Mouse (Mus musculus) midbrain, embryonic 12.5 days (tissue): ENCODE data around the gene Il3. TPM values are rescaled to one million over a fixed set of nuclear protein-coding genes. Genes with fewer than 3 reads are reported as not detected.

Experiments
- ATAC-seq: fragments of 200-750 bp; cut with Nextera tagmentation; 2 replicates; pipeline ENCODE4 v1.8.0; 2017; ENCODE audit warnings: low read depth, moderate TSS enrichment, moderate library complexity; ENCODE audit not compliant: low FRiP score
- H3K27ac ChIP-seq: fragments of 300-500 bp; sonication (generic); replicated peaks from 2 replicates; pipeline ENCODE4 v1.5.1; 2016; ENCODE audit warnings: mild to moderate bottlenecking
- H3K27me3 ChIP-seq: fragments of 300-500 bp; sonication (generic); 2 replicates; pipeline ENCODE4 v1.6.1; 2016; ENCODE audit warnings: mild to moderate bottlenecking
- H3K36me3 ChIP-seq: fragments of 300-500 bp; sonication (generic); 2 replicates; pipeline ENCODE4 v1.6.1; 2016
- H3K4me1 ChIP-seq: fragments of 300-500 bp; sonication (generic); 2 replicates; pipeline ENCODE4 v1.6.1; 2016
- H3K4me2 ChIP-seq: fragments of 300-500 bp; sonication (generic); replicated peaks from 2 replicates; pipeline ENCODE4 v1.6.1; 2016; ENCODE audit warnings: mild to moderate bottlenecking, moderate library complexity
- H3K4me3 ChIP-seq: fragments of 300-500 bp; sonication (generic); 2 replicates; pipeline ENCODE4 v1.5.1; 2016; ENCODE audit warnings: mild to moderate bottlenecking
- H3K9ac ChIP-seq: fragments of 300-500 bp; sonication (generic); replicated peaks from 2 replicates; pipeline ENCODE4 v1.6.1; 2016; ENCODE audit warnings: mild to moderate bottlenecking, moderate library complexity
- H3K9me3 ChIP-seq: fragments of 300-500 bp; sonication (generic); 2 replicates; pipeline ENCODE4 v1.6.1; 2016; ENCODE audit warnings: mild to moderate bottlenecking
- WGBS: fragments of 180-500 bp; shearing (Covaris S2); methylation state at CpG from one replicate; pipeline ENCODE4 v1.1.7; 2016; 5-methylcytosine and 5-hydroxymethylcytosine counted together
- polyA plus RNA-seq: library from polyadenylated mRNA; unstranded; fragments of >200 nt; fragmentation: Nextera tagmentation; extraction: Ambion mirVana; gene quantifications from 2 replicates; pipeline ENCODE4 v1.2.1, GENCODE M21; 2016

Il3 gene
- polyA plus RNA-seq, 1 experiment from 2014 or later = not detected

DNA sequence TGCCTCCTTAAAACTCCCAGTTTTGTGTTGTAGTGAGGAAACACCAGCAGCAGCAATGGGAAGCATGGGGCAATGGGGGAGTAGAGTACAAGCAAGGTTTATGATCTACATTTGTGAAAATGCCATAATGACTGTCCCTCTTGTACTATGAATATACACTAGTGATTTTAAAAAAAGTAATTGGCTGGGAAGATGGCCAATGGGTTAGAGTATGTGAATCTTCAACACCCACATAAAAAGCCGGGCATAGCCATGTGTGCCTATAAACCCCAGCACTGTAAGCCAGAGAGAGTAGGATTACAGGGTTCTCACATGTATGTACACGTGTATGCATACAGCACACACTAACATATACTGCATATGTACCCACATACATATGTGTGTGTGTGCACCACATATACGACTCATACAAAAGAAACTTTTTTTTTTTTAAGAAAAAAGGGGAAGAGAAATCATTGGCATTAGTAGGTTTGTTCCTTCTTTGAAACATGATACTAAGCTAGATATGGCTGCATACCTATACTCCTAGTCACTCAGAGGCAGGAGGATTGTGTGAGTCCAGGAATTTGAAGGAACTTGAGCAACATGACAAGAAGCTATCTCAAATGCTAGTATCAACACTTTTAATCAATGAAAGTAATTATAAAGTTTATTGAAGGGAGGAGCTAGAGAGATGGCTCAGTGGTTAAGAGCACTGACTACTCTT is 2.3 kb upstream of the Il3 start:
- 81% methylated on average over 3 of the region's 3 CpGs for WGBS
- Histone ChIP-seq H3K27ac (no peak overlapping the region), H3K9ac (no peak overlapping the region), H3K9me3 (no peaks in the 10 kb centered on the region), H3K4me2 (no peak overlapping the region), H3K4me1 (no peaks in the 10 kb centered on the region), H3K36me3 (no peaks in the 10 kb centered on the region), H3K4me3 (no peak overlapping the region), H3K27me3 (no peaks in the 10 kb centered on the region)
- no peak for ATAC-seq

GRCm38 (mm10) chr11:54264542-54264941 is 2.5 kb downstream of the Il3 start:
- Histone ChIP-seq H3K4me3 (no peak overlapping the region), H3K36me3 (no peaks in the 10 kb centered on the region), H3K9me3 (no peaks in the 10 kb centered on the region), H3K4me2 (no peak overlapping the region), H3K27ac (no peak overlapping the region), H3K27me3 (no peaks in the 10 kb centered on the region), H3K9ac (no peak overlapping the region), H3K4me1 (no peaks in the 10 kb centered on the region)
- WGBS = 57% methylated on average over 2 of the region's 2 CpGs
- no peak for ATAC-seq

DNA sequence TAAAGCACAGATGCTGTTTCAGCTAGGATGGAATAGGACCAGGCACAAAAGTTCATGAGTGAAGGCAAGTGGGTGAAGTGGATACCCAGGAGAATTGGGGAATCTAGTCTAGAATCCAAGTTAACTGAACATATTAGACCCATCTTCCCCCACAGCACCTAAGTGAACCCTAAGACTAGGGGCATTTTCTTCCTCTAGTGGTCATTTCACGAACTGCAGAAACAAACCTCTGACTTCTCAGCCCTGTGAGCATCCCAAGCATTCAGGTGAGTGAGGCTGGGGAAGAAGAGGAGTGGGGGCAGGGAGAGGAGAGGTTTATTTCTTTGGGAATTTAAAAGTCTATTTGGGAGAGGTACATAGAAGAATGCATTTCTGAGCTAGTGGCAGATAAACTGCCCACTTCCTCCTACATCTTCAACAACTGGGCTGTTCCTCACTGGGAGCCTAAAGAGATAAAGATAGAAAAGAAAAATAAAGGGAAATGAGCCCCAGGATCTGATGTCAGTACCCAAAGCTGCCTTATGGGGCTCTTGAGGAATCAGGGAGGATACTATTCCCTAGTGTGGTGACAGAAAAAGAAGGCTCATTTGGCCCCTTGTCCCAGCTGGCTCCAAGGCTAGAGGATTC is 3.6 kb downstream of the Il3 start:
- H3K36me3 ChIP-seq = no peaks in the 10 kb centered on the region
- no peak overlapping the region for H3K27ac ChIP-seq
- no peaks in the 10 kb centered on the region for H3K9me3 ChIP-seq
- H3K27me3 ChIP-seq = no peaks in the 10 kb centered on the region
- no peaks in the 10 kb centered on the region for H3K4me1 ChIP-seq
- no peak overlapping the region for H3K4me3 ChIP-seq
- no peak for ATAC-seq
- 9% methylated on average over 1 of the region's 1 CpGs for WGBS
- no peak overlapping the region for H3K9ac ChIP-seq
- H3K4me2 ChIP-seq = no peak overlapping the region

GRCm38 (mm10) chr11:54256624-54257376 is 10.3 kb downstream of the Il3 start:
- H3K9ac ChIP-seq = no peak overlapping the region
- ATAC-seq = peak; percentile 81
- H3K36me3 ChIP-seq = no peaks in the 10 kb centered on the region
- no peaks in the 10 kb centered on the region for H3K9me3 ChIP-seq
- H3K4me3 ChIP-seq = no peak overlapping the region
- H3K4me2 ChIP-seq = no peak overlapping the region
- H3K27ac ChIP-seq = peak overlapping the region; percentile 30; the same call in 1 of the 2 replicates
- peaks cover 3% of the 10 kb centered on the region; the same call in 1 of the 2 replicates for H3K4me1 ChIP-seq
- 30% methylated on average over 3 of the region's 3 CpGs for WGBS
- H3K27me3 ChIP-seq = peaks cover 9% of the 10 kb centered on the region; the same call in 1 of the 2 replicates

DNA sequence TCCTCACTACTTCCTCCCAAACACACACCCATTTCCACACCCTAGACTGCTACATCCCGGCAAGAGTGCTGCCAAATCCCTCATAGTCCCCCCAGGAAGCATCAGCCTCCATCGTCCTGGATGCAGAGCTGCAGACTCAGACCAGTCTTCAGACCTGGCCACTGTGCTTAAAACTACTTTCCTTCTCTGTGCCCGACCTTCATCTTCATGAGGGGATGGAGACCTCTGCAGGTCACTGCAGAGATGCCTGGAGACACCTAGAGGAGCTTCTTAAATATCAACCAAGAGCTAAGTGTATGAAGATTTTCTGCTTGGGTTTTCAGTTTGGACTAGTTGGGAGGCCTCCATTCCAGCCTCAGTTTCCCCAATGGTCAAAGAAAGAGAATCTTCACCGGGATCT is 13.0 kb downstream of the Il3 start:
- H3K9ac ChIP-seq = no peak overlapping the region
- H3K36me3 ChIP-seq = no peaks in the 10 kb centered on the region
- H3K4me2 ChIP-seq = no peak overlapping the region
- H3K4me1 ChIP-seq = peaks cover 3% of the 10 kb centered on the region; the same call in 1 of the 2 replicates
- ATAC-seq = no peak
- H3K27ac ChIP-seq = no peak overlapping the region
- no peak overlapping the region for H3K4me3 ChIP-seq
- H3K9me3 ChIP-seq = no peaks in the 10 kb centered on the region
- WGBS = 62% methylated on average over 4 of the region's 4 CpGs
- H3K27me3 ChIP-seq = peaks cover 9% of the 10 kb centered on the region; the same call in 1 of the 2 replicates

GRCm38 (mm10) chr11:54250575-54250974 is 16.5 kb downstream of the Il3 start:
- 89% methylated on average over 11 of the region's 11 CpGs for WGBS

DNA sequence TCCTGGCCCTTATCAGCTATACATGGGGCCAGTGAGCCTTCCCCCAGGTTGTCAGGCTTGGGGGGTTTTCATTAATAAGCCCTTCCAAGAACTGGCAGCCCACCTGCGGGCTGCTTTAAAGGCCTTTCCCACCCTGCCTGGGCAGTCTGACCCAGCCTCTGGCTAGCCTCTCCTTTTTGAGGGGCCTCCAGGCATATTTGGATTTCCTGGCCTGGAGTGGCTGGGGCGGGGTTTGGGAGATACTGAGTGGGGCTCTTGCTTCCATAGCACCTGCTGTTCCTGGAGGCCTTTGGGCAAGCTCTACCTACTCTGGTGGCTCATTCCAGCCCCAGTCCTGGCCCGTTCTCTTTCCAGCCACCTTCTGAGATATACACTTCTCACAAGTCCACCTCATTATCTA is 17.3 kb downstream of the Il3 start:
- Histone ChIP-seq H3K4me3 (no peak overlapping the region), H3K9me3 (no peaks in the 10 kb centered on the region), H3K27ac (no peak overlapping the region), H3K4me1 (no peaks in the 10 kb centered on the region), H3K36me3 (no peaks in the 10 kb centered on the region), H3K27me3 (no peaks in the 10 kb centered on the region), H3K9ac (no peak overlapping the region), H3K4me2 (no peak overlapping the region)
- 83% methylated on average over 3 of the region's 3 CpGs for WGBS
- ATAC-seq = no peak

More at GRCm38 (mm10) chr11:54250575-54250974, 16.5 kb downstream of the Il3 start:
- no peak overlapping the region for H3K27ac ChIP-seq
- ATAC-seq = no peak
- H3K9me3 ChIP-seq = no peaks in the 10 kb centered on the region
- H3K4me1 ChIP-seq = no peaks in the 10 kb centered on the region
- peaks cover 3% of the 10 kb centered on the region; the same call in 1 of the 2 replicates for H3K27me3 ChIP-seq
- H3K9ac ChIP-seq = no peak overlapping the region
- no peaks in the 10 kb centered on the region for H3K36me3 ChIP-seq
- H3K4me2 ChIP-seq = no peak overlapping the region
- no peak overlapping the region for H3K4me3 ChIP-seq

GRCm38 (mm10) chr11:54248940-54249717 is 17.9 kb downstream of the Il3 start, which contains the start of gene Csf2:
TSS of gene Csf2 (minus strand) at chr11:54249667.
- H3K9me3 ChIP-seq = no peaks in the 10 kb centered on the region
- H3K4me1 ChIP-seq = no peaks in the 10 kb centered on the region

DNA sequence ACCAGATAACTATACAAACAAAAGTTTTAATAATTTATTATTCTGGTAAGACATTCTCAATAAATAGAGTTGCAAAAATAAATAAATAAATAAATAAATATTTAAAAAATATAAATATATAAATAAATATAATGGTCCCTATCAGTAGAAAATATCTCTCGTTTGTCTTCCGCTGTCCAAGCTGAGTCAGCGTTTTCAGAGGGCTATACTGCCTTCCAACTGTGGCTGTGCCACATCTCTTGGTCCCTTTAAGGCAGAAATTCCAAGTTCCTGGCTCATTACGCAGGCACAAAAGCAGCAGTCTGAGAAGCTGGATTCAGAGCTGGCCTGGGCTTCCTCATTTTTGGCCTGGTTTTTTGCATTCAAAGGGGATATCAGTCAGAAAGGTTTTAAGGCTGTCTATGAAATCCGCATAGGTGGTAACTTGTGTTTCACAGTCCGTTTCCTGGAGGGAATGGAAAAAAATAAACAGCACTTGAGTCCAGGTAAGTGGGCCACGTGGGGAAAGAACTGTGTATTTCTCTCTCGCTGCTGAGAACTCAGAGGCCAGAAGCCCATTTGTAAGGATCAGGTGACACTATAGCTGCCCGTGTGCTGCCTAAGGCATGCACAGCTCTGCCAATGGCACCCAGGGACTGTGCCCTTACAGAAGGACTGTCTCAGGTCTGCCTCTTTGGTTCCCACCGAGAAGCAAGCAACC is 19.7 kb downstream of the Il3 start:
- no peak overlapping the region for H3K4me2 ChIP-seq
- no peaks in the 10 kb centered on the region for H3K4me1 ChIP-seq
- H3K9me3 ChIP-seq = no peaks in the 10 kb centered on the region
- H3K9ac ChIP-seq = no peak overlapping the region
- H3K4me3 ChIP-seq = no peak overlapping the region
- no peak for ATAC-seq
- WGBS = 85% methylated on average over 10 of the region's 10 CpGs
- no peaks in the 10 kb centered on the region for H3K36me3 ChIP-seq
- no peaks in the 10 kb centered on the region for H3K27me3 ChIP-seq
- no peak overlapping the region for H3K27ac ChIP-seq

More at GRCm38 (mm10) chr11:54248940-54249717, 17.9 kb downstream of the Il3 start, which contains the start of gene Csf2:
- WGBS = 71% methylated on average over 11 of the region's 11 CpGs
- no peaks in the 10 kb centered on the region for H3K27me3 ChIP-seq
- H3K36me3 ChIP-seq = no peaks in the 10 kb centered on the region
- no peak within 1 kb of the TSS for H3K4me2 ChIP-seq
- no peak for ATAC-seq
- H3K9ac ChIP-seq = no peak within 1 kb of the TSS
- no peak within 1 kb of the TSS for H3K4me3 ChIP-seq
- H3K27ac ChIP-seq = no peak within 1 kb of the TSS

DNA sequence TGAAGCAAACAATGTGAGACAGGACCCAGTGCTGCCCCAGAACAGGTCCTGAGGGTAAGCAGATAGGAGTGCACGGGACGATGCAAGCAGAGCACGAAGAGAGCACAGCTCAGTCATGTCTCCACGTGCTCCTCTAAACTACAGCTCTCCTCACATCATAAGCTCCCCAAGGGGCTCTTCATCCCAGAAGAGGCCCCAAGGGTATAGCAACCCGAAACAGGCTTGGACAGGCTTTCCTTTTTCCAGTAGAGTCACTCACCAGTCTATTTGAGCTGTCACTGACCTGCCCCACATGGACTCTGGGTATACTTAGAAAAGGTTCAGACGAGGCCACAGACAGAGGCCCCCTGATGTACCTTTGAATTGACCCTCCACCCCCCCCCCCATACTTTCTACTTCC is 22.6 kb downstream of the Il3 start:
- Histone ChIP-seq H3K27me3 (no peaks in the 10 kb centered on the region), H3K4me1 (no peaks in the 10 kb centered on the region), H3K4me3 (no peak overlapping the region), H3K9me3 (no peaks in the 10 kb centered on the region), H3K9ac (no peak overlapping the region), H3K4me2 (no peak overlapping the region), H3K36me3 (no peaks in the 10 kb centered on the region), H3K27ac (no peak overlapping the region)
- WGBS = 78% methylated on average over 6 of the region's 6 CpGs
- ATAC-seq = no peak

GRCm38 (mm10) chr11:54242494-54242893 is 24.6 kb downstream of the Il3 start:
- 92% methylated on average over 3 of the region's 3 CpGs for WGBS
- no peaks in the 10 kb centered on the region for H3K36me3 ChIP-seq
- no peak for ATAC-seq
- no peak overlapping the region for H3K4me3 ChIP-seq
- no peaks in the 10 kb centered on the region for H3K4me1 ChIP-seq
- no peaks in the 10 kb centered on the region for H3K27me3 ChIP-seq
- H3K9ac ChIP-seq = no peak overlapping the region
- no peaks in the 10 kb centered on the region for H3K9me3 ChIP-seq
- no peak overlapping the region for H3K27ac ChIP-seq
- H3K4me2 ChIP-seq = no peak overlapping the region
